Mouse (Mus musculus) MEL-GATA-1-ER (cell line): ENCODE results near the gene Tmem174.

Experiments
- DNase-seq: peaks from one replicate; pipeline ENCODE4 v3.0.0-alpha.2; 2012; ENCODE audit warnings: low read depth; ENCODE audit errors: extremely low read depth

Tmem174 gene

DNA sequence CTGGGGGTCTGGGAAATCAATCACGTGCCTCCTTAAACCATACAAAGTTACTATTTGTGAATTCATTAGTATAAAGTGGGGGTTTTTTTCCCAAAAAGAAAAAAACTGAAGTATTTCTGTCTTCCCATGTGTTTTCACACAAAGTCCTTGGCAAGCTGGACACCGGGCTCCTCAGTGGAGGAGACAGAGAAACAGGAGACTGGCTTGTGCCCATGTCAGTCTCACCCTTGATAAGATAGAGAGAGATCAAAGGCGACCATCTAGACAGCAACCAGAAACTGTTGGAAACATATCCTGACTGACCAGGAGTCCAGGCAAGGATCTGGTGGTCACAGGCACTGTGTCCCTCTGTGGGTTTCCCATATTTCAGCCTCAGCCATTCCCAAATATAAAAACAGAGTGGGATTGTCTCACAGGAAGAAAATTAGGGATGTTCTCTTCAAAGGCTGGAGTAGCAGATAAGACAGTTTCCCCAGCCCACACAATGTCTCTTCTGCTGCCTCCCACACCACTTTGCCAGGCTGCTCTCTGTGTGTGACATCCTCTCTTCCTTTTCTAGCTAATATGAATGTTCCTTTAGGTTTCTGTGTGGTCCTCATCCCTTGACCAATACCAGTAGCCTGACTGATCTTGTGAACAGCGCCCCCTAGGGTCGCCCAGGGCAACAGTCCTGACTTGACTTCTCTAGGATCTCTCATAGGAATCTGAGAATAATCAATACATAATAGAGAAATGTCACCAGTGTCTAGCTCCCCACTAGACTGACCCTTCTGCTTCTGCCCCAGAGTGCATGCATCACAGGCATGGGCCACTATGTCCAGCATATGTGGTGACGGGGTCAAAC is 3.3 kb downstream of the Tmem174 start:
- no peak for DNase-seq

DNA sequence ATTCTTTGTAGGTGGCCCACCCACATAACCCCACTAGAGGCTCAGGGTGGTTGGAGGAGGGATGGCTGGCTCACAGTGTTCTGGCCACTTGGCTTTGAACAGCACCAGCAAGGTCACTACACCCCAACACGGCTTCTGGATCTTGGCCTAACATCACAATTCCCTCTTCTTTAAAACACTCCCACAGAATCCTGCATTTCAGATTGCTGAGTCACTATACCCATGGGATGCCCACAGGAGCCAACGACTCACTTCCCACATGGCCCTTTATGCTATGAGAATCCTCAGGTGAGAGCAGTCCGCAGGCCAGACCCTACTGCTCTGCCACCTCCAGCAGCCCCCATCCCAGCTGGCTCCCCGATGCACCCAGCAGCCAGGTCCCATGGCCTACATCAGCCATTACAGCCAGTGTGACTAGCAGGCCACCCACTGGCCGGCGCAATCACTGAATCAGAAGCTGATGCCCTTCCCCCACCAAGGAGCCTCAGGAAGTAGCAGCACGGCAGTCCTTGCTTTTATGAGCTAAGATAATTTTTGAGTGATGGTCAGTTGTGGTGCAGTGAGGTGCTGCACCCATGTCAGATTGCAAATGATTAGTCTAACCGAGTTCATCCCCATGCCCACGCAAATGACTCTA is 4.8 kb downstream of the Tmem174 start:
- DNase-seq = no peak

DNA sequence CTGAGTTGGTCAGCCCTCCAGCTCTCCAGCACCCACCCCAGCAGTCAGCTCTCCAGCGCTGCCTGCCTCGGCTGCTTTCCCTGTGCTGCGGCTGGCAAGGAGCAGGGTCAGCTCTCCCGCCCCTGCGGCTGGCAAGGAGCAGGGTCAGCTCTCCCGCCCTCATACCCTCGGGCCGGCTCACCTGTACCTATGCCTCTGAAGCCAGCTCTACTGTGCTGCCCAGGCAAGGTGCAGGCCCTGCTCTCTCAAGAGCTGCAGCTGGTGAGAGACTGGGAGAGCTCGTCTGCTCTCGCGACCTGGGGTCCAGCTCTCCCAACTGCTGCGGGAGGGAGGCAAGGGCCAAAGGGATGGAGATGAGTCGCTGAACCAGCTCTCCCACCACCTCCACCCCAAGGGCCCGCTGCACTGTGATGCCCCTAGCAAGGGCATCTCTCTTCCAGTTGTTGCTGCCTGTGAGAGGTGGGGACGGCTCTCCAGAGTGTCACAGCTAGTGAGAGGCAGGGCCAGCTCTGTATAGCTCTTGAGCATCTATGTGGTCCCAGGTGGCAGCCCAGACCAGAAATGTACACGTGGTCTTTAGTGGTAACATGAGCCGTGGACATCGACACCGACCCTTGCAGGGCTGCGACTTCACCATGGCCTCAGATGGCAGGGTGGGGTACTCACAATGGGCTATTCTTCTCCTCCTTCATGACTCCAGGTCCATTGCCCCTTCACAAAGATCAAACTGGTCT is 5.9 kb downstream of the Tmem174 start:
- no peak for DNase-seq

DNA sequence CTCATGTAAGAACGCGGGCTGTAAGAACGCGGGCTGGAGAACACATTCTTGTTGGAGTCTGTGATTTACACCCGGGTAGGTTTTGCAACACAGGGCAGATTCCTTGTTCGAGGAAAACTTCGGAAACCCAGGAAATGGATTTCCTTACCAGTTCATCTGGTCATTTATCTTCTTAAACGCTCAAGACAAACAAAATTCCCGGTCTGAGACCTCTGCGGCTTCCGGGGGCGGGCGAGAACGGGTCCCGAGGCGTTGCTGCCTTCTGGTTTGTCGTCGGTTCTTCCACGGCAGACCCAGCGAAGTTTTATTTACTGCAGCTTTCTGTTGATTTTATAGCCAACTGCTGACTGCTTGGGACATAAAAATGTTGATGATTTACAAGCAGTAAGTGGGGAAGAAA is 10.5 kb downstream of the Tmem174 start:
- DNase-seq = no peak

DNA sequence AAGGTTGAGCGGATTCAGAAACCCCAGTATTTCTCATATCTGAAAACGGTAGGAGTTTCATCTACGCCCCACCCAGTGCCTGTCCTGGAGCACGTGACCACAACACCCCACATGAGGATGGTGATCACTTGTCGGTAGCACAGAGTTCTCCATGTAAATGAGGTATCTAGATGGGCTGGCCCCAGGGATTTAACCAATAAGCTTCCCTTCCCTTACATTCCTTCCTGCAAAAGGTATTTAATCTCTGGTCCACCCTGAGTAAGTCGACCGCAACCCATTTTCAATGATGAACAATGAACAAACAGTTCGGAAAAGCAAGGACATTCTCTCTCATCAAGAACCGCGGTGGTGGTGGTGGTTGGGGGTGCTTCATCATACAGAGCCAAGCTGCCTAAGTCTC is 12.7 kb downstream of the Tmem174 start:
- DNase-seq = no peak

DNA sequence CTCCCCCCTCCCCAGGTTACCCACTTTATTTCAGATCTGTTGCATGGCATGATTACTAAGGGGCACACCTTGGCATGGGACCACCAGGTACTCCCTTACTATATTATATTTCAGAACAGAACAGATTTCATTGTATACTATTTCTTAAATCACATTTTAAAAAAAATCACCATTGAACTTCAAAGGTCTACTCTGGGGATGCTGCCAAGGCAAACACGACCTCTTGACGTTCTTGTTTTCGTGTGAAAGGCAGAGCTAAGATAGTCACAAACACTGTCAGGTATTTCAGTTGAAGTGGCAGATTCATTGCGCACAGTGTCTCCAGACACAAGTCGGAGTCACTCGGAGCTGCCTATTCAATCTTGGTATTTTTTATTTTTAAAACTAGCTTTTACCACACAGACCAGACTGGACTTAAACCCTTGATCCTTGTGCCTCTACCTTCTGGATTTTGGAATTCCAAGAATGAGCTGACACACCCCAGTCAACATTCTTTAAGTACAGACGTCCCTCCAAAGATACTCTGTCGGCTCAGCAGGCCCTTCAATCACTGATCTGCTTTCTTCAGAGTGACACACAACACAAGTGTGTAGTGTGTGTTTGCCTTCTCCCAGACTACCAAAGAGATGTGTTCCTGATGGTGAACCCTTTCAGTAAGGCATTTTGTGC is 14.2 kb downstream of the Tmem174 start:
- DNase-seq = no peak

DNA sequence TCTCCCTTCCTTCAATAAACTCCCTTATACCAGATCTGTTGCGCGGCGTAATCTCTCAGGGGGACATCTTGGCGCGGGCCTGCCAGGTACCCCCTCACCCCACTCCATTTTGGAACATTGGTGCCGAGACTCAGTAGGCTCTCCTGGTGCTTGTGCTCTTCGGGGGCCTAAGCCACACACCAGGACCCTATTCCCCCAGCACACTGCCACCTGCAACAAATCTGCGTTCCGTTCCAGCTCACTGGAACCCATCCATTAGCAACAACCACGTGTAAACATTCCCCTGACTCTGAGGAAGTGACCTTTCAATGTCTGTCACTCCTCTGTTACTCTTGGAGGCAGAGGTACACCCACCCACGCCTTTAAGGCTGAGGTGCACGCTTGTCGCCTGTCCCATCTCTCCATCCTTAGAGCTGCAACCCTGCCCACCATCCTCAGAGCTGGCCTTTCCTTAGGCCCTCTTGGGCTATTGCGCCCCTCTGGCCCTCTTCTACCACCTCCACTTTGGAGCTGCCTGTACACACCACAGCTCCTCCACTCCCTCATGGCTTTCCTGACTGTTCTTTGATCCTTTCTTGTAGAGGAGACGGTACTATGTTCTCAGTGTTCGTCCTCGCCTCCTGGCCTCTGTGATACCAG is 19.7 kb downstream of the Tmem174 start:
- no peak for DNase-seq

DNA sequence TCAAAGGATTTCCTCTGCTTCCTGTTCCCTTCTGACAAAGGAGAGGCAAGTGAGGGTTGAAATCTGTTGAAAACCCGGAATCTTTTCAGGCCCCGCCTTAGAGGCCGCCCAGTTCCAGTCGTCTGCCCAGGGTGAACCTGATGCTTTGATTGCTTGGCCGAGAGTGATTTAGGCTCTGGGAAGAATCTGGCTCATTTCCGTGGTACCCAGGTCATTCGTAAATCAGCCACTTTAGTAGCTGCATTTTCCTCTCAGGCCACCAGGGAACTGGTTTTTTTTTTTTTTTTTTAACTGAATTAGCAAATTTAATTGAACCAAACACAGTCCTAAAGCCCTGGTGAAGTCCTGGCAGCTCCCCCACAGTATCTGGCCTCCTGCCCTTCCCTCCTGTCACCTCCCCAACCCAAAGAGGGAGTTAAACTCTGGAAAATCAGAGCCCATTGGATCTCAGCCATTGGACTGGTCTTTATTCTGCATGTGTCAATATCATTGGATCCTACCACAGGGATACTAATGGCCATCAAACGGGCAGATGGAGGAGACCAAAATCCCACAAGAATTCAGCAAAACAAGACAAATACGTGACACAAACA is 29.2 kb downstream of the Tmem174 start:
- DNase-seq = no peak

DNA sequence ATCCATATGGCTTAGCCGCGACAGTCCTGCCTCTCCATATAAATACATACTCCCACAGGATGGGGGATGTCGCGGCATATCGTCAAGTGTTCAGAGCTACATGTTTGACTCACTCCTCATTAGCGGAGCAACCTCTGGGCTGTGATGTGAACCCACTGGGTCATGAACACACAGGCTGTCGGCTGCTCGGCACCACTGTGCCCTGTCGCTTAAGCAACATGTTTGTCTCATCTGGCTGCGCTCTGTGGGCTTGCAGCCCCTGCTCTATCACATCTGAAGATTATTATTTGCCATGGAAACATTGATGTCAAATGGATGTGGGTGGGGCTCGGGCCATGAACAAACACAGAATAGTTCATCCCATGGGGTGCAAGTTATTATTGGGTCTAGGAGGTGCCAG is 33.4 kb downstream of the Tmem174 start:
- no peak for DNase-seq

DNA sequence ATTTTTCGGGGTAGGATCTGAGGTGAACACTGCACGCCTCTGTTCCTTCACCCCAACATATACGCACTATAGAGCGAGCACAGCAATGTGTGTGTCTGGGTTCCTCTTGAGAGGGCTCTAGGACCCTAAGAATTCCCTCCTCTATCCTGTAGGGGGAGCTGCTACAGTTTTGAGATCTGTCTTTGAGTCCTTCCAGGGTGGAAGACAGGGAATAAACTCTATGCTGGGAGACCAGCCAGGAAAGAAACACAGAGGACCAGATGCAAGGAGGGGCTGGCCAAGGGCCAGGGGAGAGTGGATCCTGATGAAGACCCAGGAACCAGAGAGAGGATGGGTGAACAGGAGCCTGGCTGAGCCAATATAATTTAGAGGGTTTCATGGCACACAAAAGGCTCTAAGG is 40.5 kb downstream of the Tmem174 start:
- DNase-seq = no peak

DNA sequence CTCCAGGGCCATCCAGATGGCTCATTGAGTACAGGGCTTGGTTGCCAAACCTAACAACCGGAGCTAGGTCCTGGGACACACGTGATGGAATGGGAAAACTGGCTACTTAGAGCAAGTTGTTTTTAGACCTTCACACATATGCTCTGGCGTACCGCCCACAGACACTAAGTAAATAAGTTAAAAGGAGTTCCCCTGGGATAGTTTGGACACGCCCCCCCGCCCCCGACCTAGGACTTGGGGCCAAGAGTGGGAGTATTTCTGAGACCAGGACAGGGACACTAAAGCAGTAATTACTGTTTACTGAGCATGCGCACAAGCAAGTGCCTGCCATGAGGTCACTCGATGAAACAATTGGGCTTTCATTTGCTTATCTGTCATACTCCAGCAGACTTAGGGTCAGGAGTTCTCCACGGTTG is 42.5 kb downstream of the Tmem174 start:
- DNase-seq = no peak

DNA sequence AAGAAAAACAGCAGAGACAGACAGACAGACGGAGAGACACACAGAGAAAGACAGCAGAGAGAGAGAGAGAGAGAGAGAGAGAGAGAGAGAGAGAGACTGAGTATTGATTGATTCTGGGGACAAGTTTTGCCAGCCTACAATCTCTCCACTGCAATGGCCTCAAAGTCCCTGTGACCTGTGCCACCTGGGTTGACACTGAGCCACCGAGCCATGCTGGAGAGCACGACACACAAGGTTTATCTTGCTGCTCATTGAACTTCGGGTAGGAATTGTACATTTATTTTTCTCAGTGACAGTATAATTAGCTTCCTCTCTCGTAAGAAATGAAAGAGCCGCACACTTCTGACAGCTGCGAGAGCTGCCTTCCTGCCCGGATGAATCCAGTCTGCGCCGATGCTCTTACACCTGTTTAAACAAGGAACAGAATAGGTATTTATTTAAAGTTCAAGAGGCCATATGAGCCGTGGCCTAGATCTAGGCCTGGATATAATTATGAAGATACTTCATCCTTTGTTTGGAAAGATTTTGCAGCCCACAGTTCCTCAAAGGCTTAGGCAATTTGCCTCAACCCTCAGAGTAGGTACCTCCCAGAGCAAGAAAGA is 43.2 kb downstream of the Tmem174 start:
- DNase-seq = no peak

DNA sequence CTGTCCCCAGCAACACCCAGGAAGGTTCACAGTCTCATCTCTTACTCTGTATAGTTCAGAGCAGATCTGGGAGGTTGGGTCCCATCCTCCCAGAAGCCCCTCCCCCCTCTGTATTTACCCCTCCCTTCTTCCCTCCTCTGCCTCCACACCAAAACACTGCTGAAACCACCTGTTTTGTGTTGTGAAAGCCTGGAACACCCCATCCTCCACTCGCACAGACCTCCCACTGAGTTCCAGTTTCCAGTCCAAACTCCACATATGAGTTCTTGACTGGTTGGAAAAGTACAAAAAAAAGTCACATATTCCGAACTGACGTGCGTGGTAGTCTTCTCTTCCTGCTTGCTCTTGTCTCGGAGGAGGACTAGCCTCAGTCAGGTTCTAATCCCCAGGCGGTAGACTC is 45.8 kb downstream of the Tmem174 start:
- DNase-seq = no peak

DNA sequence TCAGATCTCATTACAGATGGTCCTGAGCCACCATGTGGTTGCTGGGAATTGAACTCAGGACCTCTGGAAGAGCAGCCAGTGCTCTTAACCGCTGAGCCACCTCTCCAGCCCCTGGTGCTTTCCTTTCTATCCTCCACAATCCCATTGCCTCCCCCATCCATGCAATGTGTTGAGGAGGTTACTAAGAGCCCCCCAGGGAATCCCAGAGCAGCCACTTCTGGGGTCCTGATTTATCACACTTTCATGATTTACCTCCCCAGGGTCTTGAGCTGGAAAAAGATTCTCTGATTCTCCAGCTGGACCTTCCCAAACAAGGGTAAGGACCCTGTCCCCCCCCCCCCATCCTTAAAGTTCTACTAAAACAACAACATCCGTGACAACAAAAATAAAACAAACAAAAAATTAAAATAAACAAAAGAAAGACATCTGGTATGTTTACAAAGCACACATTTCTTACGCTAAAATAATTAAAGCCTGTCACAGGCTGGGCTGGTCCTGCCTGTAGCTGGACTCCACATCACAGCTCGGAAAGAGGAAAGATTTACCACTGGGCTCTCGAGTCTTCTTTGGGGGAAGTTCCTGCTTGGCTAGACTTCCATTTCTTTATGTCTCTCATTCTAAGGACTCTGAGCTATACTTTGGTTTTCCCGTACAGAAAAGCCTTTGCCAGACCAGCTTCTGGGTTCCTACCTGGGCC is 46.4 kb downstream of the Tmem174 start:
- no peak for DNase-seq

DNA sequence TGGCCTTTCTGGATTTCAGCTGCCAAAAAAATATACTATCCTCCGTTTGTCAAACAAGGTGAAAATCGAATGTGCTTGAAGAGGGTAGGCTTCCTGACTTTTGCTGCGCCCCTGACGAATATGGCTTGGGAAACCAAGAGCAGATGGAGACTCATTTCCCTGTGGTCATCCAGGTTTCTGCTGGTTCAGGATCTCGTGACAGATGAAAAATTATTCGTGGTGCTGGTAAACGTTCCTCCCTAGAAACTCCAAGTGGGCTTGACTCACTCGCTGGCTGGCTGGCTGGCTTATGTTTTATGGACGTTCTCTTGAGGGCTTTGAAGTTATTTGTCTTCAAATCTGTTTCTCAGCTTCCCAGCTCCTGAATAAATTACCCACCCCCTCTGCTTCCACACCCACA is 47.6 kb downstream of the Tmem174 start:
- no peak for DNase-seq

DNA sequence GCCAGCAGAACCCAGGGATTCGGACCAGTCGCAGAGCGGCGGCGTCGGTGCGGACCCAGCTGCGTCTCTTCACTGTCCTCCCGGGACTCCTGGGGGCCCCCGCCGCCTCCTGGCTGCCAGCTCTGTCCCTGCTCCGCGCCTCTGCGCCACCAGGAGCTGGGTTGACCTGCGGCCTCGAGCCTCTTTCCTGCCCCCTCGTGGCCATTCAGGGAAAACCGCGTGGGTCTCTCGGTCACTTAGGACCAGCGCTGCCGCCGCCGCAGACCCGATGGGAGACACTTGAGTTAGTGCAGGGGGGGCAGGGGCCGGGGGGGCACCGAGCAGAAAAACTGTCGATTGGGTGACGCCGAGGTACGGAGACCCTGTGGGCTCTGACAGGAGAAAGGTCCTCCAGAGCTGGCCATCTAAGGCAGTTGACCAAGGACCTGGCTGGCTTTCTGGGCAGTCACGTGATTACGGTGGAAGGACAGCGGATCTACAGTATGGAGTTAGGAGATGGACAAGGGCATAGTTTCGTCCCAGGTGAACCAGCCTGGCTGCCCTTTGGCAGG is 48.2 kb downstream of the Tmem174 start:
- no peak for DNase-seq

DNA sequence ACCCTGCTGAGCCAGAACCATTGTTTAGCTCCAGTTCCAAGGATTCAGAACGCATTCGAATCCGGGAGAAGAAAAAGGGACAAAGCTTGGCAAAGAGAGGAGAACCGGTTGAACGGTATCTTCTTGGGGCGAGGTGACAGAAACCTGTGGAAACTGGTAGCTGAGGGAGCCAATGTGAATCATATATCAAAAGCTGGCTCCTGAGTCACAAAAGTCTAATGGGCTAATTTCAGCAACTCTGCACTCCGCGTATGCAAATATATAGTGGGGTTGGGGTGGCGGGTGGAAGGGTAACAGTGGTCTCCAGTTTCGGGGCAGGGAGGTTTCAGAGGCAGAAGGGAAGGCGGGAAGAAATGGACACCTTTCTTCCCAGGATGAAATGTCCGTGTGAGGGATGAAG is 48.7 kb downstream of the Tmem174 start:
- no peak for DNase-seq

DNA sequence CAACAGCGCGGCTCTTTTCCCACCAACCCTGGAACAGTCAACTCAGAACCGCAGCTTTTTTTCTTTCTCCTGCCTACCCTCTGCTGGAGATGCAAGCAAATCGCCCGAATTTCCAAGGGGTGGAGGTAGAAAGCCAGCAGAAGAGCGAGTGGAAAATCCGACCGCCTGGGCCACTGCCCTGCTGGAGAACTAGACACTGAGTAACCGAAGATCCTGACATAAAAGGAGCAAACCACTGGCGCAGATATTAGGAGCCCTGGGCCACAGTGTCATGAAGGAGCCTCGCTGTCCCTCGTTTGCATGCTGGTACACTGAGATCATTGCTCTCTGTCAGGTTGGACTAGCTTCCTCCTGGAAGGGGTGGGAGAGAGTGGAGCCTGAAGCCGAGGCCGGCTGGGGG is 49.6 kb downstream of the Tmem174 start:
- no peak for DNase-seq

DNA sequence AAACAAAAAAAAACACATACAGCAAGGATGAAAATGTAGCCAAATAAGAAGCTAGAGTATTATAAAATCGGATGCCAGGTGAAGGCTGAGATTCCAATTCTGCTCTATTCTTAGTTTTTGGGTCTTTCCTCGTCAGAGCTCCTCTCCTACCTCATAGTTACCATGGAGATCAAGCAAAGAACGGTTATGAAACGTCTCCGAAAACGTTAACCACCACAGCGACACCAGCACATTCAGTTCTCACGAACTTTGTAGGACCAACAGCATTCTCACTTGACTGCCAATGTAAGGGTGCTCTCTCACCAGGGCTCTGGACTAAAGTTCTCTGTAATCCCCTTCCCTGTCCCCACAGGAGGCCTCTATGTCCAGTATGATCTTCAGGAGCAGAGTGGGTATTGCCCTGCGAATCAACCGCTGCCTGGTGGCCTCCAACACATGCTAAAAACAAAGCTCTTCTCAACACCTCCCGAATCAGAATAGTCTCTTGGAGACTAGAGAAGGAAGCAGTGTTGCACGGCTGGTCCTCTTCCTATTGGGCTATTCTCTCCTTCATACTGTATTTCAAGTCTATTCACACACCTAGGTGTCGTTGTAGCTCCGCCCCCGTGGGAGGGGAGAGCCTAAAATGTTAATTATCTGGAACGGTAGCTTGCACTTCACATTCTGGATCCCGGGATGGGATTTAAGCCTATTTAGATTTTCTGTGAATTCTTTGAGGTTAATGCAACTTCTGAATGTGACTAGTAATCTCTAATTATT is 50.2 kb downstream of the Tmem174 start:
- no peak for DNase-seq
